Mouse (Mus musculus): ENCODE results near the gene D330020A13Rik. TPM values are rescaled to one million over a fixed set of nuclear protein-coding genes. Genes with fewer than 3 reads are reported as not detected.

The D330020A13Rik gene
- not detected for total RNA-seq (2021)
- long read RNA-seq, result 0 reads

DNA sequence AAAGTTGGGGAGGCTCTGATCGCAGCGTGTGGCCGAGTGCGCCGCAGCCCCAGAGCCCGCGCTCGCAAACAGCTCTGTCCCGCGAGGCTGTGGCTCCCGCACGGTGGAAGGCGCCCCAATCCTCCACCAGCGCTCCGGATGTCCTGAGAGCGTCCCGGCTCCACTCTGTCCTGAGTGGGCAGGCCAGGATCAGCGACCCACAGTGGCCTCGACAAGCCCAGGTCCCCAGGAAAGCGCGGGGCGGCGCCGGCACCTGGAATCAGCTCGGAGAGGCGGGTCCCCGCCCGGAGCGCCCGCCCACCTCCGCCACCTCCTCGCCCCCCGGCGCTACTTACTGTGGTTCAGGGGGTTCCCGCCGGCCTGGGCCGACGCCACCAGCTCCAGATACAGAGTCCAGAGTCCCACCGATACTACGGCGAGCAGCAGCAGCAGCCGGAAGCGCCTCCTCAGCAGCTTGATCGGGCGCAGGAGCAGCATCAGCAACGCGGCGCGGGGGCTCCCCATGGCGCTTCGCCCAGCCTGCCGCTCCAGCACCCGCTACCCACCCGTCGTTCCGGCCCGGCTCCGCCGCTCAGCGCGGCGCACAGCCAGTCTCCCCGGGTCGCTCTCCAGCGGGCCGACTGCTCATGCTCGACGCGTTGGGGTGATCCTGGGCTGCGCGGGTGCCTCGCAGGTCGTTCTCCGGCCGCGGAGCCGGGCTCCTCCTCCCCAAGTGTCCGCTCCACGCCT is at the start of gene D330020A13Rik, which contains the start of gene B4galnt3:
Gene D330020A13Rik, plus strand, starts transcription at position 309 of the 729 bp plus-strand sequence.
Gene B4galnt3, minus strand, starts transcription at position 504 of the 729 bp plus-strand sequence.
- DNase-seq (ENCODE audit: low spot score in 2 of 2), result peak; percentile 47 to 66

DNA sequence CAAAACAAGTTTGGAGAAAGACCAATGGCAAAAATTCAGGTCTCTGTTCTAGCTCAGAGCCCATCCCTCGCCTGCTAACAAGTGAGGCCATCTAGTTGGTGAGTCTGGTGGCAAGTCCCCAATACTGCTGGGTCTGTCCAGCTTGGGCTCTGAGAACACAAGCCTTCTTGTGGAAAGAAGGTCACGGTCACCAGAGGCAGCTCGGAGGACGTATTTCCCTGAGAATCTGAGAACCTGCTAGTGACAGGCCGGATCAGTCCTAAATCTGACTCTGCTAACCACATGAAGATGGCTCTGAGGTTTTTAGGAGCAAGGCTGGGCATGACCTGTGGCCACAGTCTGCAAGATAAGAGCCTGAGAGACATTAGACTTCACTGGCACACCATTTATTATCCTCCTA is 47.5 kb upstream of the D330020A13Rik start:
- DNase-seq (ENCODE audit: low spot score in 2 of 2), result no peak

DNA sequence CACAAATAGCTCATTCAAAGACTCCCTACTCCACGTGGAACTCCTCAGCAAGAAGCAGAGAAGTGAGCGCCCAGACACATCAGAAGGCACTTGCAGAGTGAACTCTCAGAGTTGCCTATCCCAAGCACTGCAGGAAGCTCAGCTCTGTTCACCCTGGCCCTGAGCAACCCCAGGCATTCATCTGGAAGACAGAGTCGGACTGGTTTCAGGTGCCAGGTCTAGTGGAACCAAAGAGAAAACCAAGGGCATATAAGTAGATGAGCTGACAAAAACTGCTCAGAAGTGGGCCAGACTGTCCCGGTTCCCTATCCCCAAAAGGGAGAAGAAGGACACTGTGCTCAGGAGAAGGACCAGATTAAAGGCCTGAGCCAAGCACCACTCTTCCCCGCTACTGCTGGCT is 44.3 kb upstream of the D330020A13Rik start:
- DNase-seq (ENCODE audit: low spot score in 2 of 2), result no peak

DNA sequence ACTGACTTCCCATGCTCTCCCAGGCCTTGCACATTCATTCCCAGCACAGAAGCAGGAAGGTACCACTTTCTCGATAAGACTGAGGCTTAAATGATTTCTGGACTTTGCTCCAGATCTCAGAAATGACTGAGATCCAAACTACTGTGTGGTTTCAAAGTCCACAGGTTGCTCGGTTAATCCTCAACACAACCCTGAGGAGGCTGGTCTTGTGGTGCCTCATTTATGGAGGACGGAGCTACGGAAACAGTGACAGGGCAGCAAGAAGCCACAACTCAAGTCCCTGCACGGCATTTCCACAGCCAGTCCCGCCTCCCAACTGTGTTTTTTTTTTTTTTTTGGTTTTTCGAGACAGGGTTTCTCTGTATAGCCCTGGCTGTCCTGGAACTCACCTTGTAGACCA is 43.2 kb upstream of the D330020A13Rik start:
- DNase-seq (ENCODE audit: low spot score in 2 of 2), result no peak

DNA sequence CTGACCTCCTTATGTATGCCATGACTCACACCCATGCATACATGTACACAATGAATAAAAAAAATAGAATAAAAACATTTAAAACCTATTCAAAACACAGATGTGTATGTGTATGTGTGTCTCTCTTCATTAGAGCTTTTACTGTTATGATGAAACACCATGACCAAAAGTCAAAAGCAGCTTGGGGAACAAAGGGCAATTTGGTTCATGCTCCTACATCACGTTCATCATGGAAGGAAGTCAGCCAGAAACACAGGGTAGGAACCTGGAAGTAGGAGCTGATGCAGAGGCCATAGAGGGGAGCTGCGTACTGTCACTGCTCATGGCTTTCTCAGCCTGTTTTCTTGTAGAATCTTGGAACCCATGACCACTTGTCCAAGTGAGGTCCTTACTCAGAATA is 41.4 kb upstream of the D330020A13Rik start:
- no peak for DNase-seq (ENCODE audit: low spot score in 2 of 2)

DNA sequence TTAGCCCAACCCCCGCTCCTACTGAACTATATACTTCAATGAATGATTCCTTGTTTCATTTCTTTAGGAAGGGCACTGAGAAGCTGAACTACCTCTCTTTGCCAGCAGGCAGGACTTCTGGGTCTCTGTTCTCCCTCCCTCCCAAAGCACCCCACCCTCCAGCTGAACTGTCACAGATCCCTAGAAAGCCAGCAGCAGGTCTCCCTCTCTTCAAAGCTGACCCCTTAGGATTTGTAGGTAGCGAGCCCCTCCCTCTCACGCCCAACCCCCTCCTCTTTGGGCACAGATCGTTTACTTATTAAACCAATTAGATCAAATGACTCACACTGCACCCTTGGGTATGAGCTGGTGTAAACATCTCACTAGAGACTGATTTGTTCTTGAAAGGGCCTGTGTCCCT is 39.5 kb upstream of the D330020A13Rik start:
- DNase-seq (ENCODE audit: low spot score in 2 of 2), result no peak

DNA sequence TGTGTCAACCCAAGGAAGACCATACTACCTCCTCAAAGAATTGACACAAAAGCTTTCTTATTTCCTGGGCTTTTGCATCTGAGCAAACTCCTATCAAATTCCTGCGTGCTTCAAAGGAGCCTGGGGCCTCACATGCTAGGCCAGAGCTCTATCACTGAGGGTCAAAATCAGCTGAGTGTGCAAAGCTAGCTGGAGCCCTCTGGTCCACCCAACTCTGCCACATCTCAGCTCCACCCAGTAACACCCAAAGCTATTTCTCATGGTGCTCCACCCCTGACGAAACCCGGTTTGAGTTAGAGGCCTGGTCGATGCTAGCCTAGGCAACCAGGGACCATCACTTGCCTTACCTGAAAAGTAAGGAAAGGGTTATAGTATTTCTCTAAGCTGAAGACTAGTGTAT is 39.0 kb upstream of the D330020A13Rik start:
- no peak for DNase-seq (ENCODE audit: low spot score in 2 of 2)

DNA sequence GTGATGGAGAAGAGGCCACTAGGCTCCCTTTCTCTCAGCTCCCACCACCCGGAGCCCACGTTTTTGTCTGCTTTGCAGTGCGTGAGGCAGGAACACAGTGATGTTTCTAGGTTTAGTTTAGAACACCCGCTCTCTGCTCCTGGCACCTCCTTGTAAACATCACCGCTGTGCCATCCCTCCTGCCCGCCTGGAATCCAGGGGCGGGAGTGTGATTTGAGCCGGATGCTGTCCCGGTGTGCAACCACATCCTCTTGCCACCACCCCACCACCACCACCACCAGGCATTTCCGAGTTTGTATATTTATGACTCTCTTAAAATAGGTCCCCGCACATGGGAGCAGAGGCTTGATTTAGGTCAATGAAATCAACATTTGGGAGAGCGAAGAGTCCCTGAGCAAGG is 38.5 kb upstream of the D330020A13Rik start:
- DNase-seq (ENCODE audit: low spot score in 2 of 2), result no peak

DNA sequence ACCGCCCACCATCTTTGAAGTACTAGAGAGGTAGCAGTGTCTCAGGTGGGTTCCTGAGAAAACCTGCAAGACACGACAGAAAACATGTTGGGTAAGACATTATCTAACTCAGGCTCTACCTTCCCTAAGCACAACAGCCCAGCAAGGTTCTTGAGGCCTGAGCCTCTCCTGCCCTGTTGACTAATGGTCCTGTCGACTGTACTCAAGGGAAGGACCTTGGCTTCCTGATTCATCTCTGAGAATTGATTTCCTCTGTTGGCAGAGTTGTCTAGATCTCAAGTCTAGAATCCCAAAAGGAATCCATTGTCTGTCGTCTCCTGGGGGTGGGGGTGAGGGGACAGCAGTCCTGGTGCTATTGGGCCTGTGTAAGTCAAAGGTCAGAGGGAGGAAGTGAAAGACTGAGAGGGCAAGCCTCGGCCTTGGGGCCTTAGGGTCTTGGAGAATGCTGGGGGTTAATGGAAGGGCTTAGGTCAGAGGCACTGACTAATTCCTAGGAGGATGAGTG is 37.7 kb upstream of the D330020A13Rik start:
- no peak for DNase-seq (ENCODE audit: low spot score in 2 of 2)

DNA sequence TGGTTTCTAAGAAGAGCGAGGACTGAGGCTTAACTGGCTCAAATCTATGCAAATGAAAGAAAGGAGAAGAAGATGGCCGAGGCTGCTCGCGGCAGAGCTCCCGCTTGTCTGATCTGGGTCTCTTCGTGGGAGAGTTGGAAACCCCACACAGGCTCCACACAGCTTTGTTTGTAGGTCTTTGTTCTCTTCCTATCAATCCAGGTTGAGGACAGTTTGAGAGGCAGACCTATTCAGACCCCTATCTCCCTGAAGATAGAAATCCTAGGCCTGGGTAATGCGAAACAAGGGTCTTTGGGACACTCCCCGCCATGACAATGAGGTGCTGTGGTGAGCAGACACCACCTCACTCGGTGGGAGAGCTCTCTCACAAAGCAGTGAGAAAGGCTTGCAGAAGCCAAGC is 34.7 kb upstream of the D330020A13Rik start:
- no peak for DNase-seq (ENCODE audit: low spot score in 2 of 2)

DNA sequence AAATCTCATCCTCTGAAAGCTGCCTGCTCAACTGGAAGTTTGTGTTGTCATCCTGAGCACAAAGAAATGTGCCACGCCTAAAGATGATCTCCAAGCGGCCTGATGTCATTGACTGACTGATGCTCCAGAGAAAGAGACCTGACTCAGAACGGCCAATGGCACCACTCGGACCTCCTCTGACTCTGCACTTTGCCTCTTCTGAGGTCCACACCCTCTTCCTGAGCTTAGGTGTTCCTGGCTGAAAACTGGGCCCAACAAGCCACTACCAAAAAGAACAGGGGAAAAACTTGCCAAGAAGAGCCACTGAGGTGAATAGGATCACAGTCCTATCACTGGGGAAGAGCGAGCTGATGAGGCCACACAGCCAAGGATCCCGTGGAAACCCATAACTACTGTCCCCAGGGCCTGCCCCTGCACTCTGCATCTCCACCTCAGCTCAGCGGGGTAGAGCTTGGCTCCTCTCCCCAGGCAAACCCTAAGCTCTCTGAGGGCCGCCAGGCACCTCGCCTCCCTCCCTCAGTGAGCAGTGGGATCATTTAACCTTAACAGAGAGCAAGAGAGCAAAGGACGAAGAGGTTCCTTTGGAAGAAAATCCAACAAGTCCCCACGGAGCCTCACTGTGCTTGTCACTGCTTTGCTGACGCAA is 31.2 kb upstream of the D330020A13Rik start:
- DNase-seq (ENCODE audit: low spot score in 2 of 2), result no peak

DNA sequence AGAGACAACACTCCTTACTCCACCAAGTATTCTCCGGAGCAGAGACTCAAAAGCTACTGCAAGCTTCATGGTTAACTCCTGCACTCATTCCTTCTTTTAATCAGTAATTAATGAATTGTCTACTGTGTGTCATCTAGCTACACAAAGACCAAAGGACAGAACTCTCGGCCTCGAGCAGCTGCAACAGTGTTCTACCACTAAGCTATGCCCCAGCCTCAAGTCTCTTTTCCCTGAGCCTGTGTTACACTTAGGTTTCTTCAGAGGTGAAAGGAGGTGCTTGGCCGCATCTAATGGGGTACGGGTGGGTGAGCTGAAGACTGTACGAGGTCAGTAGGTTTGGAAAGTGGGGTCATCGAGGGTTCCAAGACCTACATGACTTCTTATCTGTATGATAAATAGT is 30.6 kb upstream of the D330020A13Rik start:
- DNase-seq (ENCODE audit: low spot score in 2 of 2), result no peak

DNA sequence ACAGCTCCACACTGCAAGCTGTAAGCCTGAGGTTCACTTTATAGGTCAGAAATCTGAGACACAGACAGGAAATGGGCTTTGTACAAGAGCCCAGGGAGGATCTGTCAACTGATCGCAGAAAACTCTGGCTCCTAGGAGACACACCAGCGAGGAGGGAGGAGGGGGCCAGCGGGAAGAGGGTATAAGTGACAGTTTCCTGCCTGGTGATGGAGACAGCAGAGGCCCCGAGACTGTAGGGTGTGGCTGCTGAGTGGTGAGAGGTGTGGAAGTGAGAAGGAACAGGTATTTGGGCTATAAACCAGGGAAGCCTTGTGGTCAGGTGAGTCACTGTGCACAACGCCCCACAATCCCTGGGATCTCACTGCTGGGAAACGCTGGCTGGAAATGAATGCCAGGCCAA is 30.0 kb upstream of the D330020A13Rik start:
- no peak for DNase-seq (ENCODE audit: low spot score in 2 of 2)

DNA sequence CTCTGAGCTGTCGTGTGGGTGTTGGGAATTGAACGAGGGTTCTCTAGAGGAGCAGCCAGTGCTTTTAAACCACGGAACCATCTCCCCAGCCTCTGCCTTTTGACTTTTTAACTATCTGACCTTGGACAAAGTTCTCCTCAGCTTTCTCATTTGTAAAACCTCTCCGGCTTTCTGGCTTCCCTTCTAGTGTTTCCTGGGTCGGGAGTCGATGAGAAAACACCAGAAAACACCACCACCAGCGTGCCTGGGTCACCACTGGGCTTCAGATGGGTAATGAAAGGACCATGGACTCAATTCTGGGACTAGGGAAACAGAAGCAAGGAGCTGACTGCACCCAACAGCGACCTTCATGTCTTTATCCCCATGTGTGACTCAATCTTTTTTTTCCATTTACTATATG is 20.0 kb upstream of the D330020A13Rik start:
- no peak for DNase-seq (ENCODE audit: low spot score in 2 of 2)

DNA sequence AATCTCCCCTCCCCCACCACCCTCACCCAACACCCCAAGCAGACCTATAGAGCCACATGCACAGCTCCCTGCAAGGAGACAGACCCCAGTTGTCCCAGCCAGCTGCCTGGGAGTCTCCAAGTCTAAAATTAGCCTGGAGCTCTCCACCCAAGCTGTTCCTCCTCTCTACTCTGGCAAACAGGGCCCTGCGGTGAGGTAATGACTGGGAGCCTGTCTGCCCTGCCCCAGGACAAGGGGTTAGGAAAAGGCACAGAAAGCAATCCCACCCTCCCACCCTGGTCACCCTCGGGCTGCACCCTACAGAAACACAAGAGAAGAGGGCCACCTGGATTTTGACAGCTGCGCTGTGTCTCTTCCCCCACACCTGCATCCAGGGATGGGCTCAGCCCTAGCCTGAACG is 19.3 kb upstream of the D330020A13Rik start:
- peak in 1 of 2 experiments; percentile 17 for DNase-seq (ENCODE audit: low spot score in 2 of 2)

DNA sequence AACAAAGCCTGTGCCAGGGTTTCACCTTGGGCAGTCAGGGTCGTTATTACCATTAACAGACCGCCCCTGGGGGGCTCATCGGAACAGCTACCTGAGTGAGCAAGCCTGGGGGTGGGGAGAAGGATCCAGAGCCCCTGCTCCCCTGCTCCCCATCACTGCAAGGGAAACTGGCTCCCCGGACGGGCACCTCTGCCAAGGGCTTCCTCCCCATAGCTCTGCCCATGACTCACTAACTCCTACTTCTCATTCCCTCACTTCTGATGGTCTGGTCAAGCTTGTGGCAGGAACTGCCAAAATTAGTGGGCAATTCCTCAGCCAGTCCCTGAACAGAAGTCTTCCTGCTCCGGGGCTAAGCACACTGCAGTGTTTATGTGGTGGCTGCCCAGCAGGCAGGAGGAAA is 18.9 kb upstream of the D330020A13Rik start:
- no peak for DNase-seq (ENCODE audit: low spot score in 2 of 2)

DNA sequence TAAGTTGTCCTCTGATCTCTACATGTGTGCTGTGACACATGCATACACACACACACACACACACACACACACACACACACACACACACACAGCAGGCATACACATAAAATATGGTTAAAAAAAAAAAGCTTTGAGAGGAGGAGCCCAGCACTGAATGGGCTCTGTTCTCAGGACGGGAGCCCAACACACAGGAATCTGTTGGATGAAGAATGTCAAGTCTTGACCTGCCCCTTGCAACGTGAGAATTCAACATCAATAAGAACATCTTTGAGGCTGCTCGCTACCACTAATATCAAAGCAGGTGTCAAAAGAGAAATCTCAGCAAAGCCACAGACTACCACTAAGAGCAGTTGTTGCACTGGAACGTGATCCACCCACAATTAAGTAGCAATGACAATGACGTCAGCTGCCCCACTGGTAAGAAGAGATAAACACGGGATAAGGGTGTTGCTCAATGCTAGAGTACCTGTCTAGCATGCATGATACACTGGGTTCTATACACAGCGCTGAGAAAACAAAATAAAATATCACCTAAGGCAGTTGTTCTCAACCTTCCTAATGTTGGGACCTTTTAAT is 17.2 kb upstream of the D330020A13Rik start:
- no peak for DNase-seq (ENCODE audit: low spot score in 2 of 2)

DNA sequence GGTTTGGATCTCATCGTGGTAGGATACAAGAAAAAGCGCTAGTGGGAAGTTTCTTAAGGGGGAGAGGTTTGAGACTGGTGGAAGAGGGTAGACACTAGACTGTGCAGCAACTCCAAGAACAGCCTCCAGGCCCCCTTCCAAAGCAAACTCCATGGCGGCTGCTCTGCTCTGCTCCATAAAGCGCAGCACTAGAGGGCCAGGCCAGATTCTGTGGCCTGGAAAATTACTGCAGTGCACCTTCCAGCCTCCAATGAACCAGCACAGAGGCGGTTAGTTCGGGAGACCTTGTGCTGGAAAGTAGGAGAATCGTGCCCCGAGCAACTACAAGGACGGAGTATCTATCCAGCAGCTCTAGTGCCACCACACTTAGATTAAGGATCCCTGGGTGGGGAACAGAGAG is 6.9 kb upstream of the D330020A13Rik start:
- DNase-seq (ENCODE audit: low spot score in 2 of 2), result no peak

DNA sequence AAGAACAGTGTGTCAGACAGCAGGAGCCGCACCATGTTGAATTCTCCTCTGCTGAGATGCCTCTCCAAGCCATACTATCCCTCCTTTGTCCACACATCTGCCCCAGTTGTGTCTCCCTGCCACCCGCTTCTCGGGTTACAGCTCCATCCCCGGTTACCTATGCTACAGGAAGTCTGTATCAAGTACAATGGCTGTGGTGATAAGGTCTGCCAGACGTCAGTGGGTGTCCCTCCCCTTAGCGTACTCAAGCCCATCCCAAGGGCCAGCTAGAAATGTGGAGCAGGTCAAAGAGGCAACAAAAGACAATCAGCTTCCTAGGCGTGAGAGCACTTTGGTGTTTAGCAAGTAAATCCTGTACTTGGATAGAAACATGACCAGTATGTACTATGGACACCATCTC is 5.6 kb upstream of the D330020A13Rik start:
- DNase-seq (ENCODE audit: low spot score in 2 of 2), result no peak

DNA sequence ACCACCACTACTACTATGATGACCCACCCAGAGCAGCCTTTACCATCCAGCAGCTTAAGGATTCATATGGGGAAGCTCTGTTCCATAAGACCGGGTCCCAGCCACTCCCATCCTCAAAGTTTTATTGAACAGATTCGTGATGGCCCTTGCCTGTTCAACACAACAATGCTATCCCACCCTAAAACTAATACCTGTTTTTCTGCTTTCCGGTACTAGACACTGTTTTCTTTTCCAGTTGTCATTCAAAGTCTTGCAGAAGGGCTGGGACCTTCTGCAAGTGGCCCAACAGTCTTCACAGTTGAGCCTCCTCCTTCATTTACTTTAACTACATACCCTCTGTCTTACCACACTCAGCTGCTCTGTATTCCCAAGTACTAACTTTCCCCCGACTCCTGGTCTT is 4.7 kb upstream of the D330020A13Rik start:
- DNase-seq (ENCODE audit: low spot score in 2 of 2), result no peak

DNA sequence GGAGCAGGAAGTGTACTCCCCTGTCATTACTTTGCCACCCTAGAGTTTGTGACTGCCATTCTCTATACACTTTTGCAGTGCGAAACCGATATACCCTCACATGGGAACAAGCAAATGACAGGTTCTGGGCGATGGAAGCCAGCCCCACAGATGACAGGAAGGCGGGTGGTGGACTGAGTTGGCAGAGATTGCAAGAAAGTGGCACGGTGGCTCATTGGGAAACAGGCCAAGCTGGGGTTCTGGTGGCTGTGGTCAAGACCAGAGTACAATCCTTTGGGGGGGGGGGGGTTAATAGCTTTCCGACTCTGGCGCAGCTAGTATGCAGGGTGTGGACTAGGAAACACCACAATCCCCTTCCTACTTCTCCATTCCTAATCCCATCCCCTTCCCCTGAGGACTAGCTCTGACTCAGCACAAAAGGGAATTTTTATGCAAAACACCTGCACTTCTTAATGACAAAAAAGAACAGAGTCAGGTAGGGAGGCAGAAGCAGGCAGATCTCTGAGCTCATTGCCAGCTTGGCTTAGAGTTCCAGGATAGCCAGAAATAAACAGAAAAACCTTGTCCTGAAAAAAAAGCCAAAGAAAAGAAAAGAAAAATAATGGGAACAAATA is 2.7 kb upstream of the D330020A13Rik start:
- DNase-seq (ENCODE audit: low spot score in 2 of 2), result no peak

DNA sequence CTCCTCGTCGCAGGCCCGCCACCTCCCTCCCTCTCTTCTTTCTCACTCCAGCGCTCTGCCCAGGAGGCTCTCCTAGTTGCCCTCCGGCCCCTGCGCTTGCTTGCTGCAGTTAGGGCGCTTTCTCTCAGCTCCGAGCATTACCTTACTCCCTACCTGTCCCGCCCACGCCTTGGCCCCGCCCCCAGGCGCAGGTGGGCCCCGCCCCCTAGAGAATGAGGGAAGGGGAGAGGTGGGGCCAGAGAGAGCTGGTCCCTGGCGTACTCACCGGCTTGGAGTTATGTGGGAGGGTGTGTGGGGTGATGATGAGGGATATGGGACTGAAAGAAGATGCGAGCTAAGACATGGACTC is 595 bp downstream of the D330020A13Rik start:
- DNase-seq (ENCODE audit: low spot score in 2 of 2), result peak; percentile 1 to 22

Measured in layer of hippocampus, adult 18-20 months (tissue).